Mouse (Mus musculus): ENCODE results near the gene Npm3. TPM values are rescaled to one million over a fixed set of nuclear protein-coding genes. Genes with fewer than 3 reads are reported as not detected.

Gene Npm3
- polyA plus RNA-seq, 1 experiment = 14.3 TPM

DNA sequence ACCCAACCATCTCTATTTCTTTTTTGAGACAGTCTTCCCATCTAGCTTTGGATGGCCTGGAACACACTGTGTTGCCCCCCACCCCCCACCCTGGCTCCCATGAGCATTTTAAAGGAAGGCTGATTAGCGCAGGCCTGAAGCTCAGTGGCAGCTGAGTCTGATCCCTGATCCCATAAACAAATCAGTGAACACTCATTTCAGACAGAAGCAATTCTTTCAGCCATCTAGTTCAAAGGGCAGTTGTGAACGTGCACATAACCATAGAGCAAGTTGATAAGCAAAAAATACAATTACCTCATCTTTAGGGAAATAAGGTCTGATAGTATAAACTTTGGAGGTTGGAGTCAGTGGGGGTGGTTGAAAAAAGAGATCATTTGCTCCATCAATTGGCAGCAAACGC lies 11.4 kb upstream of the Npm3 start:
- Histone ChIP-seq H3K27ac (ENCODE audit: insufficient read depth, low read length) (no peak overlapping the region), H3K4me1 (ENCODE audit: control insufficient read depth, insufficient read depth, low read length) (no peaks in the 10 kb centered on the region), H3K4me3 (ENCODE audit: insufficient read depth, low read length) (no peak overlapping the region)
- TF ChIP-seq CTCF (IDR thresholded peaks at IDR 0.05; ENCODE audit: extremely low read depth, insufficient read depth, low read length) (no peak), POLR2A (IDR thresholded peaks at IDR 0.05; ENCODE audit: extremely low read depth, insufficient read depth, low read length) (no peak)

DNA sequence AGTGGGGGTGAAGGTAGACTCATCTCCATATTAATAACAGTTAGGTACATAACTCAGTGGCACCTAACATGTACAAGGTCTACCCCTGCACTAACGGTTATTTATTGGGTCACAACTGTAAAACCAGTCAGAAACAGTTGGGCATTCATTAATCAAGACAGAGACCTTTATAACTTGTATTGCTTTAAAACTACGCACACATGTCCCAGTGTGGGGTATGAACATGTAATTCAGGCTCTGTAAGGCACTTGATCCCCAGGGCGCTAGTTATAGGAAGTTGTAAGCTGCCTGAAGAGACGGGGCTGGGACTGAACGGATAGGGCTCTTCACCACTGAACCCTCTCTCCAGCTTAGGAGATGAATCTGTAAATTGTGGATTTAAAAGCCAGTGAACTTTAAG lies 9.3 kb upstream of the Npm3 start:
- H3K27ac ChIP-seq (ENCODE audit: insufficient read depth, low read length) = no peak overlapping the region
- H3K4me1 ChIP-seq (ENCODE audit: control insufficient read depth, insufficient read depth, low read length) = no peaks in the 10 kb centered on the region
- H3K4me3 ChIP-seq (ENCODE audit: insufficient read depth, low read length) = no peak overlapping the region
- TF ChIP-seq CTCF (IDR thresholded peaks at IDR 0.05; ENCODE audit: extremely low read depth, insufficient read depth, low read length) = no peak
- no peak for TF ChIP-seq POLR2A (IDR thresholded peaks at IDR 0.05; ENCODE audit: extremely low read depth, insufficient read depth, low read length)

DNA sequence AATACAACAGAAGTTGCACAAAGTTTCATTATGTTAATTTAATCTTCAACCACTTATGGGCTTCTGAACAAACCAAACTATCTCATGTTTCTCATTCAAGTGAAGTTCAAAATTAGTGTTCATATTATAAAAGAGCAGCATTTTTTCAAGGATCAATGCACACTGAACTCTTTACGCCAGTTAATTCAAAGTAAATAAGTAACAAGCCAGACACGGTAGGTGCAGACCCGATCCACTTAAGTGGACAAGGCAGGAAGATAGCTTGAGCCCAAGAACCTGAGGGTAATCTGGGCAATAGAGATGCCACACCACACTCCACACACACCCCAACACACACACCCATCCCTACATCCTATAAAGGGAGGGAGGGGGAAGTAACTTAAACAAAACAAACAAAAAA lies 4.2 kb upstream of the Npm3 start:
- TF ChIP-seq POLR2A (IDR thresholded peaks at IDR 0.05; ENCODE audit: extremely low read depth, insufficient read depth, low read length) = no peak
- Histone ChIP-seq H3K4me3 (ENCODE audit: insufficient read depth, low read length) (no peak overlapping the region), H3K4me1 (ENCODE audit: control insufficient read depth, insufficient read depth, low read length) (0 out of 2 replicates have a peak, but pooled peaks cover 2% of the 10 kb centered on the region), H3K27ac (ENCODE audit: insufficient read depth, low read length) (no peak overlapping the region)

DNA sequence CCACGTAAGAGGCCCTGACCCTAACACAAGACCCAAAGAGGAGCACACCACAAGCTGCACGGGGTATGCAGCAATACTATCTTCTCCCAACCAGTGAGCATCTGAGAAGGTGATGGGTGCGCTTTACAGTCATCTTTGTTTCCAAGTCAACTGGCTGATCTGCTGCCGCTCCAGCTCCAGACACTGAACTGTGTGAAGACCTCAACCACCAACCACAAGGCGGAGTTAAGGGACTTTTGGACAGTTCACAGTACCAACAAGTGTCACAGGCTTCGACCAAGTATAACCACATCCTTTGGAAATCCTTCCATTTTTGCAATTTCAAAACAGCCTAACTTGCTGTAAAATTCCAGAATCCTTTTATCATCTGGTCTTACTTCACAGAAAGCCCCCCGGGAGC lies 2.5 kb upstream of the Npm3 start:
- no peak for TF ChIP-seq POLR2A (IDR thresholded peaks at IDR 0.05; ENCODE audit: extremely low read depth, insufficient read depth, low read length)
- no peak for TF ChIP-seq CTCF (IDR thresholded peaks at IDR 0.05; ENCODE audit: extremely low read depth, insufficient read depth, low read length)
- no peak overlapping the region for H3K27ac ChIP-seq (ENCODE audit: insufficient read depth, low read length)
- H3K4me3 ChIP-seq (ENCODE audit: insufficient read depth, low read length) = no peak overlapping the region
- H3K4me1 ChIP-seq (ENCODE audit: control insufficient read depth, insufficient read depth, low read length) = 0 out of 2 replicates have a peak, but pooled peaks cover 2% of the 10 kb centered on the region

DNA sequence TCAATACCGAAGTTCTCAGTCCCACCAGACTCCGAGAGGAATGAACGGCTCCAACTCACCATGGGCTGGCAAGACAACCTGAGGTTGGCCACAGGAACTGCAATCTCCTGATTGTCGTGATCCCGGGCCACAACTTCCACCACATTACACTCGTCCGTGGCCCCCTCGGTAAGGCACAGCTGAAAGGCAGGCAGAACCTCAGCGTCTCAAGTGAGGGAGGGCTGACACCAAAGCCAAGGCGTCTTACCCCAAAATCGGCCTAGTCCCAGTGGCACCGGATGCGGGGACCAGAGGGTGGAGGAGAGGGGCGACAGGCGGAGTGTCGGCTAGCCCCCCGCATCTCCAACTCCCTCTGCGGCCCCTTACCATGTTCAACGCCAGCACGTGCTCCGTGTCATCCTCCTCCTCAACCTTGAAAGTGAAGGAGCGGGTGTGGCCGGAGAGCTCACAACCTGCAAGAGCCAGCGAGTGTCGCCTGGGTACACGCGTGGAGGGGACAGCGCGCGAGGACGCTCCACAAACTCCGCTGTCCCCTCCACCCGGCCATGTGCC lies 624 bp downstream of the Npm3 start:
- Histone ChIP-seq H3K4me3 (ENCODE audit: insufficient read depth, low read length) (peak overlapping the region; percentile 57), H3K27ac (ENCODE audit: insufficient read depth, low read length) (no peak overlapping the region), H3K4me1 (ENCODE audit: control insufficient read depth, insufficient read depth, low read length) (0 out of 2 replicates have a peak, but pooled peaks cover 2% of the 10 kb centered on the region)
- no peak for TF ChIP-seq POLR2A (IDR thresholded peaks at IDR 0.05; ENCODE audit: extremely low read depth, insufficient read depth, low read length)
- no peak for TF ChIP-seq CTCF (IDR thresholded peaks at IDR 0.05; ENCODE audit: extremely low read depth, insufficient read depth, low read length)

DNA sequence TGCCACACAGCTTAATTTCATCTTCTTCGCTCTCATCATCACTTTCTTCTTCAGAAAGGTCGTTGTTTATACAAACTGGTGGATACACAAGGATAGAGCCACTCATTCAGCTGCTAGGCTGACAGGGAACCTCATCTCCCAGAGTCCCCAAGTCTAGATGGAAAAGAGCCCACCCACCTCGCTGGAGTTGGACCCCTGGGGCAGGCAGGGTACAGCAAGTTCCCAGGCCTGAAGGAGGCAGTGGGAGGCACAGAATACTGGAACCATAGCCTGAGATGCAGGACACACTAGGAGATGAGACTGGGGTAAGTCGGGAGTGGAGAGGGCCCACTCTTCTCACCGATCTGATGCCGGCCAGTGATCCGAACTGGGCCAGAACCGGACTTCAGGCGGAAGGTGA lies 1.2 kb downstream of the Npm3 start:
- TF ChIP-seq POLR2A (IDR thresholded peaks at IDR 0.05; ENCODE audit: extremely low read depth, insufficient read depth, low read length) (no peak), CTCF (IDR thresholded peaks at IDR 0.05; ENCODE audit: extremely low read depth, insufficient read depth, low read length) (no peak)
- H3K4me1 ChIP-seq (ENCODE audit: control insufficient read depth, insufficient read depth, low read length) = 0 out of 2 replicates have a peak, but pooled peaks cover 2% of the 10 kb centered on the region
- H3K27ac ChIP-seq (ENCODE audit: insufficient read depth, low read length) = no peak overlapping the region
- H3K4me3 ChIP-seq (ENCODE audit: insufficient read depth, low read length) = peak overlapping the region; percentile 57; the same call in 1 of the 2 replicates

DNA sequence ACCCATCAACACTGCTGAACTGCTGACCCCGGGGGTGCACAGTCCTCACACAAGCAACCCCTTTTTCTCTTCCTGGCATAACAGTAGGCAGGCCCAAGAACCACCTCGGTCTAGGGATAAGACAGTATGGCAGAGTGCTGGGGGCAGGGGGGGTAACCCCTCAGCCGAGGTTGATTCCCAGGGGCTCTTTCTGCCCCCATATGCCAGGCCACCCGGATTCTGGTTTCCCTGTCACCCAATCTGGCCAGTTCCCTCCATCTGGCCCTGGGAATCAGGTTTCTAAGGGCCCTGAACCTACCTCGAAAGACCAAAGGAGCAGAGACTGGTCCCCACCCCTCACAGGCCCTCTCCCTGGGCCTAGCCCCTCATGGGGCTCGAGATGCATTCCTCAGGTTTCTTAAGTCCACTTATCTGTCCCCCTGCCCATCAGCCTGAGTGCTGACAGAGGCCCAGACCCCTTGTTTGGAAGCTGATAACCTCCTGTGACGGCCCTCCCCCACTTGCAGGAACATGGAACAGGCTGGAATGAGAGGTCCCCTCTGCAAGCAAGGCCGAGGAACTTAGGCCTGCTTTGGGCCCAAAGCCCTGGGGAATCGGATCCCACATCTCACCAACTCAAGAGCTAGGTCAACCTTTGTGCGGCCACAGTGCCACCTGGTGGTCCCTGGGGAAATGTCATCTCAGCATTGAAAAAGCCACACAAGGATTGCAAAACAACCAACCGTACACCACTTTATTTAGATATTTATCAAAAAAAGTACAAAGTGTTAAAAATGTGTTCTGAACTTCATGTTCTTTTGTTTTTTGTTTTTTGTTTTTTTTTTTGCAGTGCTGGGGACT lies 2.1 kb downstream of the Npm3 start:
- no peak overlapping the region for H3K4me3 ChIP-seq (ENCODE audit: insufficient read depth, low read length)
- no peak overlapping the region for H3K27ac ChIP-seq (ENCODE audit: insufficient read depth, low read length)
- TF ChIP-seq CTCF (IDR thresholded peaks at IDR 0.05; ENCODE audit: extremely low read depth, insufficient read depth, low read length) (peak; percentile 90), POLR2A (IDR thresholded peaks at IDR 0.05; ENCODE audit: extremely low read depth, insufficient read depth, low read length) (no peak)
- 0 out of 2 replicates have a peak, but pooled peaks cover 2% of the 10 kb centered on the region for H3K4me1 ChIP-seq (ENCODE audit: control insufficient read depth, insufficient read depth, low read length)

DNA sequence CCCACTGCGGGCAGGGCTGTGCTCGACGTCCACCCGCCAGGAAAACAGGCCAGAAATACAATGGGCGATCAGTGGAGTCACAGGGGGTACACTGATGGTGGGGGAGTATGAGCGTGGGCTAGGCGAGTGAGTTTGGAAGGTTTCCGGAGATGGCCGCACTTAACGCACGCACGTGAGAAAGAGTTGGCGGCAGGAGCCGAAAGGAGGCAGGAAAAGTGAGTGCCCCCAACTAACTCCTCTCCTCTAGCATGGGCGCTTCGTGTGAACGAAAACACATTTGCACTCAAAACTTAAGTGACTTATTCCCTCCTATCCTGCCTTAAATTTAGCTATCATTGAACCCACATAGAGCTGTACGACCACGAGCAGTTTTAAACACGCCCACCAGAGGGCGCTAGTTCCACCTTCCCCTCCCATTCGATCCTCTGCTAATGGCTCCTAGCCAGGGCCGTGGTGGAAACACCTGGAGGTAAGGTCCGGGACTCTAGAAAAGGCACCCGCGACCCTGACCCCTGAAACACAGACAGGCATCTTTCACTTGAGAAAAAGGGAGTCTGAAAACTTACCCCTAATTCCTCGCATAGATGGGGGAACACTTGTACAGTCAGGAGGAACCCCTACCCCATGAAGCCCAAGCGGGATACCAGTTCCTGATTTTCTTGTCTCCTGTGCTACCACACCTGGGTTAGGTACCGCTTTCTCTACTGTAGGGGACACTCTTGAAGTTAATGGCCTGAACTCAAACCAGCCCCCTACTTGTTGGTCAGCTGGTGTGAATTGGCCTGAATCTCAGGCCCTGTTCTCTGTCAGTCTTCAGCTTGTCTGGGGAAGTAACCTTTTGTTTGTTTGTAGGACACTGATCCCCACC lies 3.0 kb downstream of the Npm3 start:
- Histone ChIP-seq H3K27ac (ENCODE audit: insufficient read depth, low read length) (no peak overlapping the region), H3K4me3 (ENCODE audit: insufficient read depth, low read length) (no peak overlapping the region), H3K4me1 (ENCODE audit: control insufficient read depth, insufficient read depth, low read length) (0 out of 2 replicates have a peak, but pooled peaks cover 2% of the 10 kb centered on the region)
- peak; percentile 81 for TF ChIP-seq CTCF (IDR thresholded peaks at IDR 0.05; ENCODE audit: extremely low read depth, insufficient read depth, low read length)
- TF ChIP-seq POLR2A (IDR thresholded peaks at IDR 0.05; ENCODE audit: extremely low read depth, insufficient read depth, low read length) = no peak

DNA sequence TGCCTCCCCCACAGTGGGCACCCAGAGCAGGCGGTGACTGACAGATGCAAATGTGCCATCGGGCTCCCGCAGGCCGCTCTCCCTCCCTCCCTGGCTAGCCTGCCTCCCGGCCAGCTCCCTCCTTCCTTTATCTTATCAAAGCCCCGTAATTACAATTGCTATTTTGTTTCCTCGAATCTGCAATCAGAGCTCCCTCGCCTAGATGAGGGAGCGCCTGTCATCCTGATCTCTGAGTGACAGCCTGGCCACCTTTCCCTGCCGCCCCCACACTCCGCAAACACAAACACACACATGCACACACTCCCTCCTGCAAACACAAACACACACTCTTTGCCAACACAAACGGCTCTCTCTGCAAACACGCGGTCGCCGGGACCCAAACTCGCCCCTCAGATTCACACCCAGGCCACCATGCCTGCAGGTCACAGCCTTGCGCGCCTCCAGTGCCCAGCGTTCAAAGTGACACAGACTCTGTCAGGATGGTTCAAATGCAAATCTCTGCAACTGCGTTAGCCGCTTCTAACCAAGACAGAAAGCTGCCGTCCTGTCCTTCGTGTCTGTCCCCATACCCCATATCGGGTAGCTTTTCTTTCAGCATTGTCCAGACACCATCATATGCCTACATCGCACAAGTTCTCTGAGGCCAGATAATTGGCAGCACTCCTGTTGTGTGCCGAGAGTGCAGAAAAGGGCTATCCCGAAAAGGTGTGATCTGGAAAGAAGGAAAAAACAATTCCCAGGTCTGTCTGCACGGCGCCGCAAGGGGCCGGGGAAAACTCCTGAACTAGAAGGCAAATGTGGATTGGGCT lies 3.8 kb downstream of the Npm3 start:
- no peak for TF ChIP-seq POLR2A (IDR thresholded peaks at IDR 0.05; ENCODE audit: extremely low read depth, insufficient read depth, low read length)
- TF ChIP-seq CTCF (IDR thresholded peaks at IDR 0.05; ENCODE audit: extremely low read depth, insufficient read depth, low read length) = no peak
- Histone ChIP-seq H3K4me3 (ENCODE audit: insufficient read depth, low read length) (no peak overlapping the region), H3K4me1 (ENCODE audit: control insufficient read depth, insufficient read depth, low read length) (0 out of 2 replicates have a peak, but pooled peaks cover 2% of the 10 kb centered on the region), H3K27ac (ENCODE audit: insufficient read depth, low read length) (no peak overlapping the region)

Measured in cortical plate, adult 2 months (tissue).